Mouse (Mus musculus) C2C12 (cell line): Measurements from ENCODE around the gene Lmna.

Source experiments
- CTCF ChIP-seq: IDR thresholded peaks from one replicate; pipeline ENCODE4 v1.5.1; 2011; ENCODE audit not compliant: control insufficient read depth, insufficient read depth, insufficient read length
- MAX ChIP-seq: IDR thresholded peaks from one replicate; pipeline ENCODE4 v1.6.1; 2011; ENCODE audit warnings: mild to moderate bottlenecking, control low read depth

DNA sequence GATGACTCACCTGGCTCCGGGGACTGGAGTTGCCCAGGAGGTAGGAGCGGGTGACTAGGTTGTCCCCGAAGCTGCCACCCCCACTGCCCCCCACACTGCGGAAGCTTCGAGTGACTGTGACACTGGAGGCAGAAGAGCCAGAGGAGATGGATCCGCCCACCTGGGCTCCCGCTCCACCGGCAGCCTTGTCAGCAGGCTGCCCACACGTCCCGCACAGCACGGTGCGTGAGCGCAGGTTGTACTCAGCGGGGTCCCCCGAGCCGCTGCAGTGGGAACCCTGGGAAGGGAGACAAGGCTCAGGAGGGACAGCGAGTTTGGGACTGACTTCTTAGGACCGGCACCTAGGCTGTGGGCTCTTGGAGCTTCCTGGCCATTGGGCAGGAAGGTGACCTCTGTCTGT is 27.4 kb downstream of the Lmna start:
- TF ChIP-seq CTCF, result no peak
- no peak for TF ChIP-seq MAX
